Mouse (Mus musculus) bone marrow macrophage, adult 2 months (primary cell): ENCODE results near the gene Nt5c1a. TPM values are rescaled to one million over a fixed set of nuclear protein-coding genes. Genes with fewer than 3 reads are reported as not detected.

Source experiments
- H3K27ac ChIP-seq: 2 replicates; pipeline ENCODE4 v1.5.1; 2012; ENCODE audit warnings: low read depth, low read length; ENCODE audit not compliant: insufficient read depth
- H3K4me1 ChIP-seq: 2 replicates; pipeline ENCODE4 v1.6.1; 2012; ENCODE audit warnings: low read length; ENCODE audit not compliant: control insufficient read depth, insufficient read depth
- H3K4me3 ChIP-seq: 2 replicates; pipeline ENCODE4 v1.5.1; 2012; ENCODE audit warnings: mild to moderate bottlenecking, low read length, moderate library complexity; ENCODE audit not compliant: insufficient read depth
- CTCF ChIP-seq: IDR thresholded peaks from 2 replicates; pipeline ENCODE4 v1.5.1; 2012; ENCODE audit warnings: low read depth, mild to moderate bottlenecking, low read length, moderate library complexity
- POLR2A ChIP-seq: IDR thresholded peaks from 2 replicates; pipeline ENCODE4 v1.6.1; 2012; ENCODE audit warnings: mild to moderate bottlenecking, low read depth, low read length, borderline replicate concordance
- polyA plus RNA-seq: library from polyadenylated mRNA; stranded (reverse); fragments of >200 nt; gene quantifications from 2 replicates; pipeline ENCODE4 v1.2.4, GENCODE M21; 2012; ENCODE audit not compliant: missing spikeins, insufficient read depth, insufficient read length

Nt5c1a gene
- polyA plus RNA-seq, 1 experiment, result not detected

DNA sequence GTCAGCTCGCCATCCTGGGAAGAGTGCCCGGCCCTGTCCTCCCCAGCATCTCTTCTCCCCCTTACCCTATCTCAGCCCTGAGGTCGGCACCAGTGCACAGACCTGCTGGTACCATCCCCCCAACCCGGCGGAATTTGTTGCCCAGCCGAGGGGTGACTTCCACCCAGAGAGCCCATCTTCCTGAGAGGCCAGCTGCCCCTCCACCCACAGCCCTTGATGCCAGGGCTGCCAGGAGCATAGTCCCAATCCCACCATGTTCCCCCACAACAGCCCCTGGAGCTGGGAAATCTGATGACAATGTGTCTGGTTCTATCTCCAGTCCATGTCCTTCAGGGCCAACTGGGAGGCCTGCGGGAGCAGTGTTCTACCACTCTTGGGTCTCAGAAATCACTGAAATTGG lies 44.9 kb downstream of the Nt5c1a start:
- H3K4me3 ChIP-seq, result no peak overlapping the region
- H3K4me1 ChIP-seq, result no peaks in the 10 kb centered on the region
- no peak for TF ChIP-seq POLR2A
- no peak for TF ChIP-seq CTCF
- no peak overlapping the region for H3K27ac ChIP-seq

DNA sequence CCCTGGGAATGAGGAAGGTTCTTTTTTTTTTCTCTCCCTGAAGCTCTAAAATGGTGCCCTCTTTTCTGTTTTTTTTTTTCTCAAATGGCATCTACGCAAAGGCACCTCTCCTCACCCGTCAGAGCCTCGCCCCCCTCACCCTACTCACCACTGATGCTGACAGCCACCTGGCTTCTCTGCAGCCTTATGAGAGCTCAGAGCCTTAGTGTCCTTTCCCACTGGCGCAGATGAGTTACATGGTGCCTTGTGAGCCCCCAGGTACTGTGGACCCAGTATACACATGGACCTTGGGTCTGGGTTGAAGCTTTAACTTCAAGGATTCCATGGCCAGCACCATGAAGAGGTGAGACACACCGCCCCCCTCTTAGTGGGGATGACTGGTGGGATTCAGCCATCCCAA lies 45.3 kb downstream of the Nt5c1a start:
- H3K27ac ChIP-seq, result no peak overlapping the region
- no peak overlapping the region for H3K4me3 ChIP-seq
- TF ChIP-seq POLR2A (no peak), CTCF (no peak)
- no peaks in the 10 kb centered on the region for H3K4me1 ChIP-seq

DNA sequence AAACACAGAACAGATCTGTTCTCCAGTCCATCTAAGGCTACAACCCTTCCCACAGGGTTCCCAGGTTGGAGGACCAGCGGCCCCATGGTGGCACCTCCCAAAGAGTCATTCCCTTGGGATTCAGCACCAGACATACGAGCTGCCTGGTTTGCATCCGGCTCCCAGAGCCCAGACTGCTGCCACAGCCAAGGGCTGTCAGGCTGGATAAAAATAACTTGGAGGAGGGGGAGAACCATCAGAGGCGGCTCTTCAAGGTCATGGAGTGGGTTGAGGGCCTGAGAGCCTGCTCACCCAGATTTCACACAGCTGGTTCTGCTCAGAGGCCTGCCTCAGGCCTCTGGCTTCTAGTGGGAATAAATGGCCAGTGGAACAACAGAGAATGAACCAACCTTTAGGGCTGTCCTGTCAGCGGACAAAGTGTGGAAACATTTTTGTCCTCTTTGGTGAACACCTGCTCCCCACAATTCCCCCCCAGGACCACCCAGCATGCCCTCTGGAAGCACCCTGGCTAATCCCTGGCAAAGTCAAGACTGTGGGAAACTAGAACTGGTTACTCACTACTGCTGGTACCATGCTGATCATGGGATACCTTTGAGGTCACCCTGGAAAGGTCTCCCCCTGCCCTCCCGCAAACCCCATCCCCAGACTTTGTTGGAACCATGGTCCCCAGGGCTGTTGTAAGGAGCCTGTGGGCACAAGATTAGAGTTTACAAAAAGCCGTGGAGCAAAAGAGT lies 46.0 kb downstream of the Nt5c1a start:
- no peak overlapping the region for H3K27ac ChIP-seq

DNA sequence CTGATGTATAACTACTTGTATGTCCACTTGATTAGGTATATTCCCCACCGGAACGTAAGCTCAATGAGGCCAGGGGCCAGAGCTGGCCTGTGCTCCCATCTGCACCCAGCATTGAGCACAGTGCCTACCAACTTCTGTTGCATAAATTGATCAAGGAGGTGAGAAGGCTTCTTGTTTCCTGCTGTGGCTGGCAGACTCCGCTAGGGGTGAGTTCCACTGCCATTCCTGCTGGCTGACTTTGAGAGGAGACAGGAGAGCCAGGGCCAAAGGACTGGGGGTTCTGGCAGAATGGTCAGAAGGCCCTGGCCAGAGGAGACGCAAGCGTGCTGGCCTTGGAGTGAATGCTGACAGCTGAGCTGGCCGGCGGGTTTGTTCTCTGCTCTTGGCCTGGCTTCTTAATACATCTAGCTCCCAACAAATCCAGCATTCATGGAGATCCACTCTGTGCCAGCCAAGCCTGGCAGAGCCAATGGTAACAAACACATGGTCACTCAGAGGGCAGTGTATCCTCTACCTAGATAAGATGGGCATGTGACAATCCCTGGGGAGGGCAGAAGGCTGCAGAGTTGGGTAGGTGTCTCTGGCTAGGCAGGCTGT lies 47.8 kb downstream of the Nt5c1a start:
- Histone ChIP-seq H3K4me3 (no peak overlapping the region), H3K27ac (no peak overlapping the region), H3K4me1 (no peaks in the 10 kb centered on the region)
- TF ChIP-seq CTCF, result no peak
- no peak for TF ChIP-seq POLR2A

More for the DNA sequence above, 46.0 kb downstream of the Nt5c1a start:
- no peak for TF ChIP-seq POLR2A
- no peak for TF ChIP-seq CTCF
- Histone ChIP-seq H3K4me3 (no peak overlapping the region), H3K4me1 (no peaks in the 10 kb centered on the region)

DNA sequence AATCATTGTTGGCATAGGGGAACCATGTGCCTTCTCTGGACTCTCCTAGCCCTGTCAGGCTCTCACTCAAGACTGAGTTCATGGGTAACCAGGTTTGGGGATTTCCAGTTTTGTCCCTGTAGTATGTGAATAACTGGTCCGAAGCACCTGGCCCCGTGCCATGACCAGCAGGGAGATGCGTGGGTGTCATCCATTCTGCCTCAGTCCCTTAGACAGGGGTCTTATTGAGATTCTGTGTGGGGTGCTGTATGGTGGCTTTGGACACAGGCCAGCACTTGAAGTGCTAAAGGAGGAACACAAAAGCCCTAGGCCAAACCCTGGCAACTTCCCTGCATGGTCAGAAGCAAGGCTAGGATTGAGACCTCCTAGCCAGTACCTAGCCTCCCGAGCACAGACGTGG lies 50.9 kb downstream of the Nt5c1a start:
- H3K4me3 ChIP-seq, result no peak overlapping the region
- no peaks in the 10 kb centered on the region for H3K4me1 ChIP-seq
- H3K27ac ChIP-seq, result no peak overlapping the region
- TF ChIP-seq CTCF (no peak), POLR2A (no peak)

DNA sequence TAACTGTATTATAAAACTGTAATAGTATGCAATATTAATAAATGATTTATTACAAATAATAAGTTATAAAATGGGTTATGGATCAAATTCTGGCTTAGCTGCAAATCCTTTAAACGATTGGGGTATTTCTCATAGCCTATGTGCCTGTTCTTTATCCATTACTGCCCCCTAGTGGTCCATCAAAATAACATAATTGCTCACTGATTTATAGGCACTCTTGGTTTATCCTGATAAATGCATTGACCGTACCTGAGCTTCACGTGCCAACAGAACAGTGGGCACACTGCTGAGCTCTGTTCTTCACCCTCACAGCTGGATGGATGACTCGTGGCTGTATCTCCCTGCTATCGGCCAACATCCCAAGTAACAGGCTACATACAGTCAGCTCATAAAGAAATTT lies 53.3 kb downstream of the Nt5c1a start:
- no peak overlapping the region for H3K27ac ChIP-seq
- TF ChIP-seq CTCF (no peak), POLR2A (no peak)
- H3K4me3 ChIP-seq, result no peak overlapping the region
- no peaks in the 10 kb centered on the region for H3K4me1 ChIP-seq

DNA sequence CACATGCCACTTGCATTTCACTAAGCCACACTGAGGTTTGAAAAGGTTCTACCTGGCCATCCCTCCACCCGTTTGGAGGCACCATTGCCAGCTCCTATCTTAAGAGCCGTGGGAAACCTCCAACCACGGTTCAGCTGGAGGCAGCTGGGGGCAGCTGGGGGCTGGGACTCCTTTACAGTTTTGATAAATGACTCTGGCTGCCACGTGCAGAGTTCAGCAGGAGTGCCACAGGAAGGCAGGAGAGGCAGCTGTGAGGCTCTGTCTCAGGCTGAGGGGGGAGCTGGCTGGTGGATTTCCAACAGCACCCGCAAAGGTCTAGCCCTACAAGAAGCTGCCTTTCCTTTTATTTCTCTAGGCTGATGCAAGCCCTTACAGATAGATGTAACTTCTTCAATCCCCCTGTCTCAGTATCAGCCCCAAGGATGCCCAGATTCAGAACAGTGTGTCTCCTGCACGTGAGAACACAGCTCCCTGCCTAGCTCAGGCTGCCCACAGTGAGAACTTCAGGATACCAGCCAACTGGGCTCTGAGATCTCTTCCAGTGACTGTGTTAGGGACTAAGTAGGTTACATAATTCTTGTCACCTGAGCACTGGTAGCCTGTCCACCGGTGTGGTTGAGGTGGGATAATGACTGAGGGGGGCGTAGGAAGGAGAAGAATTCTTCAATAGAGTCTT lies 58.9 kb downstream of the Nt5c1a start:
- Histone ChIP-seq H3K4me3 (no peak overlapping the region), H3K27ac (no peak overlapping the region), H3K4me1 (no peaks in the 10 kb centered on the region)
- TF ChIP-seq CTCF (no peak), POLR2A (no peak)

DNA sequence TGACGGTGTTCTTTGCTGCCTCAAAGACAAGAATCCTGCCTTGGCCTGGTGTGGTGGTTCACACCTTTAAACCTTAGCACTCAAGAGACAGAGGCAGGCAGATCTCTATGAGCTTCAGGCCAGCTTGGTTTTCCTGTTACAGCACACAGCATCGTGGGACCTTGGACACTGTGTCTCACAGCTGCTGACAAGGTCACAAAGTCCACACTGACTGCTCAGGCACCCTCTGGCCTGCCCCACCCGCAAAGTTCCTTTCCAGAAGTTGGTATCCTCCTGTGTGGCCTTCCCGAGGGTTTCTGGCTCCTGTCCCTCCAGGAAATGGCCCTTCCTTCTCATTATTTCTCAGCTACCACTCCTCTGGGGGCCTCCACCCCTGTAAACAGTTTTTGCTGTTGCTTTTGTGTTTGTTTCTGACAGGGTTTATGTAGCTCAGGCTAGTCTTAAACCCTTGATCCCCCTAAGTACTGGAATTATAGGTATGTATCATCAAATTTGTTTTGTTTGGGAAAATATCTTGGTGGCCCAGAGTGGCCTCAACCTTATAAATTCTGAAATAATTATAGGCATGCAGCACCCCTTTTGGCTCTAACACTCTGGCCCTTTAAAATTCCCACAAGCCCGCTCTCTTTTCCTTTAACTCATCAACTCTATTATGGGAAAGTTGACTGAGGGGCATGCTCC lies 60.6 kb downstream of the Nt5c1a start, which contains the start of gene Pabpc4:
Pabpc4 (plus strand) TSS at position 631 of the 681 bp plus-strand sequence.
- TF ChIP-seq CTCF (no peak), POLR2A (no peak)
- H3K4me3 ChIP-seq, result no peak within 1 kb of the TSS
- H3K4me1 ChIP-seq, result no peaks in the 10 kb centered on the region
- H3K27ac ChIP-seq, result no peak within 1 kb of the TSS

Other genes starting within 250 kb of the Nt5c1a start
- gene Mfsd2a, start 240.3 kb upstream of the Nt5c1a start, polyA plus RNA-seq, result not detected in 2 replicates
- gene Mycl, start 205.9 kb upstream of the Nt5c1a start, polyA plus RNA-seq, result 0.29 and 0.32 TPM in 2 replicates
- 11.0 and 12.5 TPM in 2 replicates for gene Trit1, start 184.9 kb upstream of the Nt5c1a start, polyA plus RNA-seq
- not detected in 2 replicates for gene Bmp8b, start 96.3 kb upstream of the Nt5c1a start, polyA plus RNA-seq
- not detected in 2 replicates for gene Oxct2b, start 85.2 kb upstream of the Nt5c1a start, polyA plus RNA-seq
- 20.5 and 20.7 TPM in 2 replicates for gene Ppie, start 61.6 kb upstream of the Nt5c1a start, polyA plus RNA-seq
- not detected in 2 replicates for gene Hpcal4, start 18.3 kb upstream of the Nt5c1a start, polyA plus RNA-seq
- not detected in 2 replicates for gene Heyl, start 32.1 kb downstream of the Nt5c1a start, polyA plus RNA-seq
- 16.7 and 18.3 TPM in 2 replicates for gene Pabpc4, start 60.8 kb downstream of the Nt5c1a start, polyA plus RNA-seq
- not detected in 2 replicates for gene Oxct2a, start 122.1 kb downstream of the Nt5c1a start, polyA plus RNA-seq
- not detected in 2 replicates for gene Bmp8a, start 141.7 kb downstream of the Nt5c1a start, polyA plus RNA-seq